Mouse (Mus musculus): ENCODE measurements around the gene Zfp362. TPM values are rescaled to one million over a fixed set of nuclear protein-coding genes. Genes with fewer than 3 reads are reported as not detected.

Zfp362 gene
- total and polyA plus RNA-seq, 3 experiments: 9.7 to 70.1 (median 16.1) TPM

DNA sequence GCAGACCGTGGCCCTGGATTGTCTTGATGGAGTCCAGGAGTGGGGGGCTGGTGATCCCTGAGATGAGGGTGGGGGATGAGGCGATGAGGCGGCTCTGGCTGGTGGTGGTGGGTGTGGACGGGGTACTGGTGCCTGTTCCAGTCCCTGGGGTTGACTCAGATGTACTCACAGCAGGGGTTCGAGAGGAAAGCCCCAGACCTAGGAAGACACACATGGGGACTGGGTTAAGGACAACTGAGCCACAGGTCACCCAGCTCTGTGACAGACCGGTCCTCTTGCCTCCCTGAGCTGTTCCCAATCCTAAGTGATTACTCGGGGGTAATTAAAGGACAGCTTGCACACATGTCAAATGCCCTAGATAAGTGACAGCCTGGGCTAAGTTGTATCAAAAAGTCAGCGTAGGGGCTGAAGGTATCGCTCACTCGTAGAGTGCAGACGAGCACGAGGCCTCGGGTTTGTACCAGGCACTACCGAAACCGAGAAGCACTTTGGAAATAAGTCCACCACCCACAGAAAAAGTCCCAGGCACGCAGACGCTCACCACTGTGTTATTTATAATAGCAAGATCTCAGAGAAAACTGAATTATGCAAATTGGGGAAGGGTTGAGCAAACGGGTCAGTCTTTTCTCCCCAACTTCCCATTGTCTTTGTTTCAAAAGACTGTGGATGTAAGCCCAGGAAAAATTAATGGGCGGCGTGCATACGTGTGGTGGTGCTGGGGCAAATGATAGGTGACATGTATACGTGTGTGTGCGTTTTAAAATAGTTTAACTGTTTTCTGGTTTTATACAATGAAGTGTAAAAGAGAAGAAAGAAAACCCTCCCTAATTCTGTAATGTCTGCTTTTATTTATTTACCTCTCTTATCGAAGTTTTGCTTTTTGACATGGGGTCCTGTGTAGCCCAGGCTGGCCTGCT, 18.6 kb downstream of the Zfp362 start (continued):
- no peak for TF ChIP-seq USF2 (conservative IDR thresholded peaks at IDR 0.05; ENCODE audit: low read depth, low read length)

GRCm38 (mm10) chr4:128785921-128786654, 19.8 kb downstream of the Zfp362 start:
- Histone ChIP-seq H3K79me2 (replicated peaks; ENCODE audit: control insufficient read depth, extremely low read depth, insufficient read depth, poor library complexity, severe bottlenecking) (peaks cover 47% of the 10 kb centered on the region), H3K9ac (ENCODE audit: insufficient read depth, low read depth) (peak overlapping the region; percentile 86; the same call in 1 of the 2 replicates), H3K4me1 (ENCODE audit: control insufficient read depth in 1 of 2, insufficient read depth in 2 of 2) (peaks cover 12 to 67% of the 10 kb centered on the region in 2 experiments), H3K27ac (ENCODE audit: insufficient read depth, low read depth) (peak overlapping the region; percentile 98), H3K4me2 (ENCODE audit: insufficient read depth, low read depth, poor library complexity, severe bottlenecking) (peak overlapping the region; percentile 87), H3K27me3 (replicated peaks) (no peaks in the 10 kb centered on the region), H3K36me3 (replicated peaks in 1 of 2; ENCODE audit: control insufficient read depth in 1 of 2, insufficient read depth in 1 of 2, low read length in 1 of 2) (peaks cover 34 to 53% of the 10 kb centered on the region in 2 experiments), H3K9me3 (replicated peaks; ENCODE audit: low read length) (no peaks in the 10 kb centered on the region), H3K4me3 (replicated peaks in 1 of 3; ENCODE audit: low read depth in 2 of 3, low read length in 2 of 3, poor library complexity in 1 of 3) (peak overlapping the region; percentile 47 to 63 (median 58))
- peak; percentile 65 for DNase-seq (ENCODE audit: extremely low read depth)
- TF ChIP-seq POLR2A (IDR thresholded peaks at IDR 0.05; ENCODE audit: low read depth, low read length) (peak; percentile 23; the same call in 1 of the 2 replicates), NELFE (IDR thresholded peaks at IDR 0.05; ENCODE audit: low read depth, low read length) (peak; percentile 30; the same call in 1 of the 2 replicates), SIN3A (IDR thresholded peaks at IDR 0.05; ENCODE audit: low read length) (peak; percentile 62; the same call in 1 of the 2 replicates), MXI1 (IDR thresholded peaks at IDR 0.05; ENCODE audit: low read depth, low read length) (peak; percentile 52; the same call in 1 of the 2 replicates), SMC3 (IDR thresholded peaks at IDR 0.05; ENCODE audit: low read depth, low read length) (no peak), CTCF (conservative IDR thresholded peaks at IDR 0.05 in 1 of 2, IDR thresholded peaks at IDR 0.05 in 1 of 2; ENCODE audit: low read depth in 2 of 2, low read length in 2 of 2) (no peak), EP300 (IDR thresholded peaks at IDR 0.05; ENCODE audit: low read length) (peak; percentile 56; the same call in 1 of the 2 replicates), TBP (conservative IDR thresholded peaks at IDR 0.05; ENCODE audit: low read depth, low read length) (peak; percentile 58; the same call in 1 of the 2 replicates)
- in situ Hi-C loops (cut with MboI; ENCODE audit: low pct_ligation_motif_present, low pct_unique_long_range_greater_than_20kb, low sequenced_read_pairs): no loop called here
- dilution Hi-C loops (cut with MboI; ENCODE audit: extremely low pct_ligation_motif_present, extremely low pct_unique_long_range_greater_than_20kb, low sequenced_read_pairs): no loop called here

- peak overlapping the region; percentile 87 for H3K4me2 ChIP-seq (ENCODE audit: insufficient read depth, low read depth, poor library complexity, severe bottlenecking)
- dilution Hi-C loops (cut with MboI; ENCODE audit: extremely low pct_ligation_motif_present, extremely low pct_unique_long_range_greater_than_20kb, low sequenced_read_pairs): no loop called here
- H3K4me3 ChIP-seq (replicated peaks in 1 of 3; ENCODE audit: low read depth in 2 of 3, low read length in 2 of 3, poor library complexity in 1 of 3): peak overlapping the region; percentile 47 to 63 (median 58)
- H3K27me3 ChIP-seq (replicated peaks): no peaks in the 10 kb centered on the region
- peak overlapping the region; percentile 86 for H3K9ac ChIP-seq (ENCODE audit: insufficient read depth, low read depth)
- peaks cover 51% of the 10 kb centered on the region for H3K79me2 ChIP-seq (replicated peaks; ENCODE audit: control insufficient read depth, extremely low read depth, insufficient read depth, poor library complexity, severe bottlenecking)
- peak overlapping the region; percentile 98 for H3K27ac ChIP-seq (ENCODE audit: insufficient read depth, low read depth)
- in situ Hi-C loops (cut with MboI; ENCODE audit: low pct_ligation_motif_present, low pct_unique_long_range_greater_than_20kb, low sequenced_read_pairs): no loop called here
- peaks cover 10 to 64% of the 10 kb centered on the region in 2 experiments for H3K4me1 ChIP-seq (ENCODE audit: control insufficient read depth in 1 of 2, insufficient read depth in 2 of 2)
- peak; percentile 69 for DNase-seq (ENCODE audit: extremely low read depth)
- peaks cover 37 to 54% of the 10 kb centered on the region in 2 experiments for H3K36me3 ChIP-seq (replicated peaks in 1 of 2; ENCODE audit: control insufficient read depth in 1 of 2, insufficient read depth in 1 of 2, low read length in 1 of 2)
- no peaks in the 10 kb centered on the region for H3K9me3 ChIP-seq (replicated peaks; ENCODE audit: low read length)
- TF ChIP-seq POLR2AphosphoS2 (IDR thresholded peaks at IDR 0.05; ENCODE audit: low read depth, low read length) (no peak), JUND (conservative IDR thresholded peaks at IDR 0.05; ENCODE audit: low read depth, low read length) (no peak), RCOR1 (conservative IDR thresholded peaks at IDR 0.05; ENCODE audit: low read depth, low read length) (no peak), UBTF (IDR thresholded peaks at IDR 0.05; ENCODE audit: low read depth, low read length) (no peak; the same call in 1 of the 2 replicates), JUN (IDR thresholded peaks at IDR 0.05; ENCODE audit: insufficient read depth, low read depth, low read length) (no peak), ETS1 (conservative IDR thresholded peaks at IDR 0.05; ENCODE audit: low read depth, low read length) (peak; percentile 46; the same call in 1 of the 2 replicates), SMC3 (IDR thresholded peaks at IDR 0.05; ENCODE audit: low read depth, low read length) (no peak), E2F4 (IDR thresholded peaks at IDR 0.05; ENCODE audit: insufficient replicate concordance, low read depth, low read length) (no peak), PAX5 (IDR thresholded peaks at IDR 0.05; ENCODE audit: low read length) (no peak), TCF12 (IDR thresholded peaks at IDR 0.05; ENCODE audit: low read depth, low read length) (peak; percentile 48; the same call in 1 of the 2 replicates), ZMIZ1 (IDR thresholded peaks at IDR 0.05; ENCODE audit: low read depth, low read length) (no peak), RAD21 (IDR thresholded peaks at IDR 0.05; ENCODE audit: low read depth, low read length) (no peak; the same call in 1 of the 2 replicates), MAX (IDR thresholded peaks at IDR 0.05; ENCODE audit: low read length) (peak; percentile 71; the same call in 1 of the 2 replicates), EP300 (IDR thresholded peaks at IDR 0.05; ENCODE audit: low read length) (peak; percentile 20; the same call in 1 of the 2 replicates), MAZ (IDR thresholded peaks at IDR 0.05; ENCODE audit: low read depth, low read length) (no peak), BHLHE40 (IDR thresholded peaks at IDR 0.05; ENCODE audit: low read depth, low read length) (peak; percentile 95), ZC3H11A (IDR thresholded peaks at IDR 0.05; ENCODE audit: low read depth, low read length) (no peak), MYC (IDR thresholded peaks at IDR 0.05; ENCODE audit: low read depth, low read length) (peak; percentile 68)
Measured at GRCm38 (mm10) chr4:128784950-128785631, 20.8 kb downstream of the Zfp362 start.
